Mouse (Mus musculus): Measurements from ENCODE around the gene Gm3424.
"Not testable (repeated sequence)": the region's sequence is repeated elsewhere in the genome, so short reads cannot be mapped to it uniquely, and the experiment has no call there.

DNA sequence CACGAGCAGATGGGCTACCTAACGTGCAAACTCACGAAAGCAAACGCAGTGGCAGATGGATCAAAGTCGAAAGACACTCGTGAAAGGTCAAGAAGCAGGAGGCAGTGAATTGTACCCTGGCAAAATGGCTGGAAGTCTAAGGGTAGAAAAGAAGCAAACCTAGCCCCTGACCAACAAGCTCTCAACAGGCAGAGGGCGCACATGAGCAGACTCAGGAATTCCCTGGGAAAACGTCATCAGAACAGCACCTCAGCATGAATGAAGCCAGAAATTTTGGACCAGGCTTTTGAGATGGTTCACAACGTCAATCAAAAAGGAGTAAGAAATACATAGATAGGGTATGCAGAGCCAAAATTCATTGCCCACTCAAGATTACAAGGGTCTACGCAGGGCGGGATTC, 49.0 kb upstream of the Gm3424 start:
- TF ChIP-seq TAL1, GATA1 (IDR thresholded peaks at IDR 0.05; ENCODE audit: low read length): not testable (repeated sequence)
